Mouse (Mus musculus): ENCODE measurements around the gene Baiap3. TPM values are rescaled to one million over a fixed set of nuclear protein-coding genes. Genes with fewer than 3 reads are reported as not detected.
"Not testable (repeated sequence)": the region's sequence is repeated elsewhere in the genome, so short reads cannot be mapped to it uniquely, and the experiment has no call there.

Baiap3 gene
- polyA plus RNA-seq, 1 experiment from 2014 or later: 0.93 TPM

- DNase-seq (no peak), ATAC-seq (ENCODE audit: insufficient read depth) (no peak)
- 74% methylated on average over 18 of the region's 18 CpGs for WGBS
- TF ChIP-seq CTCF (IDR thresholded peaks at IDR 0.05; ENCODE audit: low read depth): no peak
- H3K27me3 ChIP-seq (ENCODE audit: insufficient read depth, low read length): no peaks in the 10 kb centered on the region
- H3K4me2 ChIP-seq: no peak overlapping the region
- no peaks in the 10 kb centered on the region for H3K4me1 ChIP-seq (ENCODE audit: insufficient read depth)
- H3K9ac ChIP-seq: no peak overlapping the region
- H3K9me3 ChIP-seq (ENCODE audit: low read depth, low read length): no peaks in the 10 kb centered on the region
- peaks cover 11% of the 10 kb centered on the region for H3K36me3 ChIP-seq (ENCODE audit: insufficient read depth)
- H3K27ac ChIP-seq (ENCODE audit: low read depth): no peak overlapping the region
- H3K4me3 ChIP-seq (ENCODE audit: low read depth, low read length): no peak overlapping the region
Measured at GRCm38 (mm10) chr17:25248033-25248750, 8.0 kb downstream of the Baiap3 start.

- Histone ChIP-seq H3K4me3 (ENCODE audit: low read depth, low read length) (no peak overlapping the region), H3K27me3 (ENCODE audit: insufficient read depth, low read length) (no peaks in the 10 kb centered on the region), H3K36me3 (ENCODE audit: insufficient read depth) (peaks cover 24% of the 10 kb centered on the region), H3K27ac (ENCODE audit: low read depth) (no peak overlapping the region), H3K9ac (no peak overlapping the region), H3K9me3 (ENCODE audit: low read depth, low read length) (no peaks in the 10 kb centered on the region), H3K4me1 (ENCODE audit: insufficient read depth) (peaks cover 5% of the 10 kb centered on the region; the same call in 1 of the 2 replicates), H3K4me2 (no peak overlapping the region)
- DNase-seq (no peak), ATAC-seq (ENCODE audit: insufficient read depth) (no peak)
- 68% methylated on average over 16 of the region's 16 CpGs for WGBS
- TF ChIP-seq CTCF (IDR thresholded peaks at IDR 0.05; ENCODE audit: low read depth): no peak
Measured at GRCm38 (mm10) chr17:25244239-25244638, 11.9 kb downstream of the Baiap3 start.

- DNase-seq: no peak
- WGBS: 80% methylated on average over 11 of the region's 11 CpGs
Measured at GRCm38 (mm10) chr17:25243131-25243780, 12.9 kb downstream of the Baiap3 start.

GRCm38 (mm10) chr17:25239695-25240636 lies 16.2 kb downstream of the Baiap3 start, which contains the start of the genes Gnptg and Tsr3:
Gnptg (minus strand) TSS chr17:25240124.
Tsr3 (plus strand) TSS chr17:25240170.
- peak; percentile 92 for ATAC-seq (ENCODE audit: insufficient read depth)
- Histone ChIP-seq H3K27me3 (ENCODE audit: insufficient read depth, low read length) (no peaks in the 10 kb centered on the region), H3K4me3 (ENCODE audit: low read depth, low read length) (peak within 1 kb of the TSS; percentile 99), H3K4me2 (peak within 1 kb of the TSS; percentile 80), H3K9ac (peak within 1 kb of the TSS; percentile 92), H3K4me1 (ENCODE audit: insufficient read depth) (peaks cover 5% of the 10 kb centered on the region; the same call in 1 of the 2 replicates), H3K27ac (ENCODE audit: low read depth) (peak within 1 kb of the TSS; percentile 91), H3K36me3 (ENCODE audit: insufficient read depth) (peaks cover 33% of the 10 kb centered on the region), H3K9me3 (ENCODE audit: low read depth, low read length) (no peaks in the 10 kb centered on the region)
- DNase-seq: peak; percentile 97
- TF ChIP-seq CTCF (IDR thresholded peaks at IDR 0.05; ENCODE audit: low read depth): no peak
- WGBS: under 1% methylated on average over 80 of the region's 80 CpGs

More at GRCm38 (mm10) chr17:25243131-25243780, 12.9 kb downstream of the Baiap3 start:
- Histone ChIP-seq H3K4me1 (ENCODE audit: insufficient read depth) (peaks cover 5% of the 10 kb centered on the region; the same call in 1 of the 2 replicates), H3K36me3 (ENCODE audit: insufficient read depth) (peaks cover 24% of the 10 kb centered on the region), H3K4me3 (ENCODE audit: low read depth, low read length) (no peak overlapping the region), H3K9ac (no peak overlapping the region), H3K27me3 (ENCODE audit: insufficient read depth, low read length) (no peaks in the 10 kb centered on the region), H3K9me3 (ENCODE audit: low read depth, low read length) (no peaks in the 10 kb centered on the region), H3K27ac (ENCODE audit: low read depth) (no peak overlapping the region), H3K4me2 (no peak overlapping the region)
- ATAC-seq (ENCODE audit: insufficient read depth): no peak
- 0 out of 2 replicates have a peak, but pooled peaks have one; percentile 21 for TF ChIP-seq CTCF (IDR thresholded peaks at IDR 0.05; ENCODE audit: low read depth)

- Histone ChIP-seq H3K9ac (no peak overlapping the region), H3K4me2 (no peak overlapping the region), H3K9me3 (ENCODE audit: low read depth, low read length) (no peaks in the 10 kb centered on the region), H3K4me3 (ENCODE audit: low read depth, low read length) (no peak overlapping the region), H3K36me3 (ENCODE audit: insufficient read depth) (peaks cover 27% of the 10 kb centered on the region), H3K27me3 (ENCODE audit: insufficient read depth, low read length) (no peaks in the 10 kb centered on the region), H3K4me1 (ENCODE audit: insufficient read depth) (no peaks in the 10 kb centered on the region; the same call in 1 of the 2 replicates), H3K27ac (ENCODE audit: low read depth) (no peak overlapping the region)
- 82% methylated on average over 9 of the region's 9 CpGs for WGBS
- ATAC-seq (ENCODE audit: insufficient read depth) (no peak), DNase-seq (no peak)
- no peak for TF ChIP-seq CTCF (IDR thresholded peaks at IDR 0.05; ENCODE audit: low read depth)
Measured at GRCm38 (mm10) chr17:25235635-25236034, 20.5 kb downstream of the Baiap3 start.

GRCm38 (mm10) chr17:25231621-25232020 lies 24.5 kb downstream of the Baiap3 start:
- peak; percentile 73; the same call in 1 of the 2 replicates for ATAC-seq (ENCODE audit: insufficient read depth)
- H3K36me3 ChIP-seq (ENCODE audit: insufficient read depth): peaks cover 43% of the 10 kb centered on the region
- 92% methylated on average over 4 of the region's 11 CpGs for WGBS

More at GRCm38 (mm10) chr17:25231621-25232020, 24.5 kb downstream of the Baiap3 start:
- H3K9ac ChIP-seq; DNase-seq; H3K4me3 ChIP-seq (ENCODE audit: low read depth, low read length); H3K27me3 ChIP-seq (ENCODE audit: insufficient read depth, low read length); H3K4me1 ChIP-seq (ENCODE audit: insufficient read depth); H3K27ac ChIP-seq (ENCODE audit: low read depth); H3K4me2 ChIP-seq; H3K9me3 ChIP-seq (ENCODE audit: low read depth, low read length): not testable (repeated sequence)

All from lung, embryonic 14.5 days (tissue).